Mouse (Mus musculus) thymus, postnatal 4 days (tissue): Measurements from ENCODE around the gene Phldb3.
"Not testable (repeated sequence)": the region's sequence is repeated elsewhere in the genome, so short reads cannot be mapped to it uniquely, and the experiment has no call there.

Experiments used
- DNase-seq: peaks from one replicate; pipeline ENCODE4 v3.0.0; 2021

Gene Phldb3

DNA sequence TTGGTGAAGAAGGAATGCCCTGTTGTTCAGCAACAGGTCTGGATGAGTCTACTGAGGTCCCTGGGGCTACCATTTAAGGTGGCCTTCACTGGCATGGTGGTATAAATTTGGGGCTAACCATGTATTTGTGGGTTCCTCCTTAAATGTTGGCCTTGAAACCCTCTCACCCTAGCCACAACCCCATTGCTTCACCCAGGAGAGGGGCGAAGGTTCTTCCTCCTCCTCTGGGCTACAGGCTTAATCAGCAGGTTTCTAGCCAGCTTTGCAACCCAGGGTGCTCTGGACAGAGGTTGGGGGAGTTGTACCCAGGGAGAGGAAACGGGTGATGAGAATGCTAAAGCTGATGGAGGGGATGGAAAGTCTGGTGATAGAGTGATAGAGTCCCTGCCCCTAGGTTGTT, 15.1 kb upstream of the Phldb3 start:
- no peak for DNase-seq

DNA sequence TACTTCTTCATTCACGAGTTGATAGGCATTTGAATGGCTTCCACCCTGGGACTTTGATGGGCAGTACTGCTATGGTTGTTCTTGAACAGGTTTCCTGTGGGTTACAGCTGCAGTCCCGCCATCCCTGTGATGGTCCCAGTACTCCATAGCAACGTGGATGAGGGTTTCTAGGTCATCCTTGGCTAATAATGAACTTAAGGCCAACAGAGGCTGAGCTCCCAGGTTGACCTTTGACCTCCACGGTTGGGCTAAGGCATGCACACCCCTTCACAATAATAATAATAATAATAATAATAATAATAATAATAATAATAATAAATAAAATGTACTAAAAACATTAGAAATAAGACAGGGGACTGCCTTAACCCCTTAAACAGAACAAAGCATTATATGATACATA, 12.4 kb upstream of the Phldb3 start:
- DNase-seq = no peak

DNA sequence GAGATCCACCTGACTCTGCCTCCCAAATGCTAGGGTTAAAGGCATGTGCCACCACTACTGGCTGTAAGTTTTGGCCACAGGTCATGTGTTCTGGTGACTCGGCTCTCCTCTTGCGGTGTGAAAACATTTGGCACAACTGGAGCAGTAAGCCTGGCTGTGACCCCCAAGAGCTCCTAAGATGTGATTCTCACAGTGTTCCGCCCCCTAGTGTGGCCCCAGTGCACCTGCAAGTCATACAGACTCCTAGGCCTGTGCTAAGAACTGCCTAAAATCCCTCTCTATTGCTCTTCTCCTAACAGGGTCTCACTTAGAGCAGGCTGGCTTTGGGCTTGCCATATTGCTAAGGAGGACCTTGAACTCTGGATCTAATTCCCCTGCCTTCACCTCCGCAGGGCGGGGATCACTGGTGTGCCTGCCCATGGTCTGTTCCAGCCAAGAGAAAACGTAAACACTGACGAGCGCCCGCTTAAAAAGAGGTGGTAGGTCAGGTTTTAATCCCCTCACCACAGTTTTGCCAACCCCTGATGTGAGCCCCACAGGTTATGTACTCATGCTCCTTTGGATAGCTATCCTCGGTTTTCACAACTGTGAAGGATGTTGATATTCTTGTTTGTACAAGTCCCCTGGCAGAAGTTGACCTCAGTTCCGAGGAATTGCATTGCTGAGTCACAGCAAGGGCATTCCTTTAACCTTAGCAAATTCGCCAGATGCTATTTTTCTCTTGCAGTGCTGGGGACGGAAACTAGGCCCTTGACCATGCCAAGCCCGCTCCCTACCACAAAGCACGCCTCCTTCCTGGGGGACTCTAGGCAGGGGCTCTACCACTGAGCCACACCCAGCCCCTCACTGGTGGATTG, 11.1 kb upstream of the Phldb3 start:
- DNase-seq = peak; percentile 72

DNA sequence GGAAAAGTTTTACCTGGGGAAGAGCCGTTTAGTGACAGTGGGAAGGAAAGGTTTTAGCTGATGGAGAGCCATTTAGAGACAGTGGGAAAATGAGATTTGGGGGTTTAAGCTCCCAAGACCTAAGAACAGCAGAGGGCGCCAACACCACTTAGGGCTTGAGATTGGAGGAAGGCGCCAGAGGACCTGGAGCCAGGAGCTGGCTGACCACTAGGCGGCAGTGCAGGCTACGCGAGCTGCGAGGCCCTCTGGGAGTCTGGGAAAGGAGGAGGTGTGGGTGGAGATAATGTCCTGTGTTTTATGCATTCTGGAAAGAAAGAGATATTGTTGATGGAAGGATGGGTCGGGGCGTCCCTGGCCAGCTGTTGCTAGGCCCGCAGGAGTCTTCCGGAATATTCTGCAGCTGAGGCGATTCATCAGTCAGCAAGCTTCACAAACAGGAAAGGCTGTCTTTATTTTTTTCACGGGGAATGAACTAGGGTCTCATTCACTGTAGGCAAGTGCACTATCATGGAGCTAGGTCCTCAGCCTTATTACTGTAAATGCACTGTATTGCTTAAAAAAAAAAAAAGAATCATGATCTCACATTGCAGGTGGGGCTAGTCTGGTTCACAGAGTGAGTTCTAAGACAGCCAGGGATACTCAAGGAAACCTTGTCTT, 9.5 kb upstream of the Phldb3 start:
- peak; percentile 99 for DNase-seq

DNA sequence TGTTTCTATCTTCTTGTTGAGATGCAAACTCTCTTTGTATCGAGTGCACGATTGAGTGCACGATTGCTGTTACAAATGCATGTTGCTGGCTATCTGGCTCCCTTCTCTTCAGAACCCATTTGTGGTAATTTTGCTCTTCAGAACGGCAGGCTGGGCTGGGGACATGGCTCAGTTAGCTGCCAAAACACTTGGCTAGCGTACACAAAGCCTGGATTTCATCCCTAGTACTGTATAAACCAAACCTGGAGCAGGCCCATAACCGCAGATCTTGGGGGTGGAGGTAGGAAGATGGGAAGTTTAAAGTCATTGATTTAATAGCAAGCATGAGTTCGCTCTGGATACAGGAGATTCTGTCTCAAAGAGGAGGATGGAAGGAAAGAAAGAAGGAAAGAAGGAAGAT, 5.0 kb upstream of the Phldb3 start:
- no peak for DNase-seq

DNA sequence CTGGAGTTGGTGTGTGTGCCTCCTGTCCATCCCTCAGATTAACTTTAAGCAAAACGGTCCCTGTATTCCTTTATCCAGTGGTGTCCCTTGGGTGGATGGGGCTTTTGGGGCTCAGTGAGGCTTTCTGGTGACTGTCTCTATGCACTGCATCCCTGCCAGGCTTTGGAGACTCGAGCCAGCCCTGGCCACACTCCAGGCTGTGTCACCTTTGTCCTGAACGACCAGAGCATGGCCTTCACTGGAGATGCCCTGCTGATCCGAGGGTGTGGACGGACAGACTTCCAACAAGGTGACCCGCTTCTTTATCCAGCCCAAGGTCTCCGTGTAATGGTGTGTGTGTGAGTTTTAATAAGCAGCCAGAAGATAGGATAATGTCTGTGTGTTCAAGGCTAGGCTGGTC, 4.5 kb upstream of the Phldb3 start:
- DNase-seq = no peak

DNA sequence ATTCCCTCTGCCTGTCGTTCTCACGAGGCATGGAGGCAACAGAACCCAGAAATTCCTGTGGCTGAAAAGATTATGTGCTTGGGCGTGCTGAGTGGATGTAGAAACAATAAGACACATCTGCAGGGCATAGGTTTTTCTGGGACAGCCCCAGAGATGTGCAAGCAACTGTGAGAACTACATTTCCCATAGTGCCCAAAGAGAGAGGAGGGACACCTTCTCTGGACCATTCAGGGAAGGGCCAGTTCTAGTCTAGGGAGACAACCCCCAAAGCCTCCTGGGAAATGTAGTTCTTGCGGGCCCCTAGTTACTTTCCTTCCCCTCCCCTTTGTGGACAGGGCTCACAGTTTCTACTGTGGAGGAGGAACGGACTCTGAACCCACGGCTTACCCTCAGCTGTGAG, 2.5 kb upstream of the Phldb3 start:
- peak; percentile 77 for DNase-seq

DNA sequence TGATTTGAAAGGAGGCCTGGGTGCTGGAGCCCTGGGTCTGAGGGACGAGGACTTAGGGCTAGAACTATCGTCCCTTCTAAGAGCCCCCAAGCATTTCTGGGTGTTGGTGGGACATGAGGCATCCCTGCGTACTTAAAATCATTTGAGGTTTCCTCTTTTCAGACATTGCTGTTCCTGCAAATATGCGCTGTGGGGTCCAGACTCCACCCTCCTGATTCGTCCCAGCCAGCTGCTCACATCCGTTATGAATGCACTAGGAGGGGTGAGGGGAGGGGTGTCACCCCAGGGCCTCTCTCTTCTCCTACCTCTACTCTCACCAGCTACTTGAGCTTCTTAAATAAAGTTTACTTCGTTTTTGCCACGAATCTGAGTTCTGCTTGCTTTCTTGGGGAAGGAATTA, 2.0 kb upstream of the Phldb3 start:
- DNase-seq = peak; percentile 69

DNA sequence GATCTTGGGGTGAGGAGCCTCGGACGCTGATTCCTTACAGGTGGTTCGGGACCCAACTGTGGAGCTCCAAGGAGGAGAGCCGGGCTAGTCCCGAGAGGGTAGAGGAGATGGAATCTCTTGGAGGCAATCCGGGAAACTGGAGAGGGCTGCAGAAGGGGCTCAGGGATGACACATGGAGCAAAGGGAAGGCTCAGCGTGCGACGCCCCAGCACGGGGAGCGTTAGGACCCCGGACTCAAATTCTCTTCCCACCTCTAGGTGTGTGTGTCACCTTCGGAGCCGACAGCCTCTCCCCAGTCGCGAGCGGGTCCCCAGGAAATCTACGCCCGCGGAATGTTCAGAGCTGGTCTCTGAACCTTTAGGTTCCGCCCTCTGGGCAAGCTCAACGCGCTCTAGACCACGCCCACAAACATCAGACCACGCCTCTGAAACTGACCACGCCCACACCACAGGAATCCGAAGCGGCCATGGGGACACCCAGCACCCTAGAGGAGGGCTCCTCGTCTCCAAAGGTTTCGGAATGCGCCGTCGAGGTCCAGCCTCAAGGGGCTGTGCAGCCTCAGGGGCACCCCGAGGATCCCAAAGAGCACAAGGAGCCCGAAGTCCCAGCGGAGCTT, 424 bp downstream of the Phldb3 start:
- DNase-seq = peak; percentile 97

DNA sequence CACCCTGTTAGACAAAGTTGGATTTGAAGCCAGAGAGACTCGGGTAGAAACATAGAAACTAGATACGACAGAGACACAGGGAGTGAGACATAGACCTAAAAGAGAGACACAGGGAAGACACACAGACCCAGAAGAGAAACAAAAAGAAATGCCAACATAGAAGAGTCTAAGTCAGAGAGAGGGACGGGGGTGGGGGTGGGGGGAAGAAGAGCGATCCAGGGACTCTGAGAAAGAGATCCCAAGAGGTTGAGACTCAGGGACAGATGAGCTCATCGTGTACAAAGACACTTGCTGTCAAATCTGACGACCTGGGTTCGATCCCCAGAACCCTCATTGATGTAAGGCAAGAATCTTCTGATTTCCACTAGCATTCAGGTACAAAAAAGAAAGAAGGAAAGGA, 1.1 kb downstream of the Phldb3 start:
- DNase-seq = no peak

DNA sequence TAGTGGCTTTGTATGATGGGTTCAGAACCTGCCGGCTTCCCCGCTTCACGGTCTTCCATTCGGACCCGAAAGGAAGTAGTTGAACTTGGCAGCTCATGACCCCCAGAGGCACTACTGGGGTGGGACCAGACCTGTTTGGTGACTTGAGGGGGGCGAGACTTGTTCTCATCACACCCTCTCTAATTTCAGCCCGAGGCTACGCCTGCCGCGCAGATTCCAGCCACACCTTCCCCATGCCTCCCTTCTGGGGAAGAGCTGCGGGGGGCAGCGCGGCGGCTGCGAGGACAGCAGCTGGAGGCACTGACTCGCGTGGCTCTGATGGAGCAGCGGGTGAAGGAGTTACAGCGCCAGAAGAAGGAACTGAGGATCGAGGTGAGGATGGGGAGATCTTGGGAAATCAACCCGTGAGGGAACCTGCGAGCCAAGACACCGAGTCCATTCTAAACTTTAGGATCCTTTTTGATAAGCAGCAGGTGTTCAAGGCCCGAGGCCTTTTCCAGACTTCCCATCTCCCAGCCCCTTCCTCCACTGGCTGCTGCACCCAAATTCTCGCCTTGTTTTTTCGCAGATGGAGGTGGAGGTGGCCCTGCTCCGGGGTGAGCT, 1.8 kb downstream of the Phldb3 start:
- peak; percentile 40 for DNase-seq

DNA sequence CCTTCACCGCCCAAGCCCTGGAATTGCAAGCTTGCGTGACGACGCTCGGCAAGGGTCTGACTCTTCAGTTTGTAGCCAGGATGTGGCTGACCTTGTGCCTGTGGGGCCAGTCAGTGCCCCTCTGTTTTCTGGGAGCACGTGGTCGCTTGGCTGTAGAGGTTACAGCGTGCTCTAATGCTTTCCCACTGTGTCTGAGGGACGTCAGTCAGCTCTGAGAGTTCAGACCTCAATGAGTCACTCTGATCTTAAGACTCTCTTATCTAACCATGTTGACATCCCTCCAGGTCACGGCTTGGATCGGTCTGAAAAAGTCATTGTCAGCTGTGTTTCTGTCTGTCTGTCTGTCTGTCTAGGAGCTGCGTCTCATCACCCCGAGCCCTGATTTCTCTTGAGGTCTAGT, 4.3 kb downstream of the Phldb3 start:
- DNase-seq = no peak

DNA sequence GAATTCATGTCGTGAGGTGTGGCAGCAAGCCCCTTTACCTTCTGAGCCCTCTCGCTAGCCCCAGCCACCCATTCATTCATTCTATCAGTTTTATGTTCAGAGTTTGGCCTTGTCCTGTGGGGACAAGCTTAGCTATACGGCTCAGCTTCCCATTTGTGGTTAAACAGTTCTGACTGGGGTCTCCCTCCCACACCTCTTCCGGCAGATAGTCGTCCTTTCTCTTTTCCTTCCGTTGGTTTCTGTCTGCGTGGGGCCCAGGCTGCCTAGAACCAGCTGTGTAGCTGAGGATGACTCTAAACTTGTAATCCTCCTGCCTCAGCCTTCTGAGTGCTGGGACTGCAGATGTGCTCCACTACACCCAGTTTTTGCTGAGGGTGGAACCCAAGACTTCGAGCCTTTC, 7.2 kb downstream of the Phldb3 start:
- DNase-seq = no peak

DNA sequence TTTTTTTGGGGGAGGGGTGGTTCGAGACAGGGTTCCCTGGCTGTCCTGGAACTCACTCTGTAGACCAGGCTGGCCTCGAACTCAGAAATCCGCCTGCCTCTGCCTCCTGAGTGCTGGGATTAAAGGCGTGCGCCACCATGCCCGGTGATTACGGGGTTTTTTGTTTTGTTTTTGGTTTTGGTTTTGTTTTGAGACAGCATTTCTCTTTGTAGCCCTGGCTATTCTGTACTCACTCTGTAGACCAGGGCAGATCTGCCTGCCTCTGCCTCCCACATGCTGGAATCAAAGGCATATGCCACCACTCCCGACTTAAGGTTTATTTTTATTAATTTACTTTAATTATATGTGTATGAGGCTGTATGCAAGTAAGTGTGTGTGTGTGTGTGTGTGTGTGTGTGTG, 7.8 kb downstream of the Phldb3 start:
- not testable (repeated sequence) for DNase-seq

DNA sequence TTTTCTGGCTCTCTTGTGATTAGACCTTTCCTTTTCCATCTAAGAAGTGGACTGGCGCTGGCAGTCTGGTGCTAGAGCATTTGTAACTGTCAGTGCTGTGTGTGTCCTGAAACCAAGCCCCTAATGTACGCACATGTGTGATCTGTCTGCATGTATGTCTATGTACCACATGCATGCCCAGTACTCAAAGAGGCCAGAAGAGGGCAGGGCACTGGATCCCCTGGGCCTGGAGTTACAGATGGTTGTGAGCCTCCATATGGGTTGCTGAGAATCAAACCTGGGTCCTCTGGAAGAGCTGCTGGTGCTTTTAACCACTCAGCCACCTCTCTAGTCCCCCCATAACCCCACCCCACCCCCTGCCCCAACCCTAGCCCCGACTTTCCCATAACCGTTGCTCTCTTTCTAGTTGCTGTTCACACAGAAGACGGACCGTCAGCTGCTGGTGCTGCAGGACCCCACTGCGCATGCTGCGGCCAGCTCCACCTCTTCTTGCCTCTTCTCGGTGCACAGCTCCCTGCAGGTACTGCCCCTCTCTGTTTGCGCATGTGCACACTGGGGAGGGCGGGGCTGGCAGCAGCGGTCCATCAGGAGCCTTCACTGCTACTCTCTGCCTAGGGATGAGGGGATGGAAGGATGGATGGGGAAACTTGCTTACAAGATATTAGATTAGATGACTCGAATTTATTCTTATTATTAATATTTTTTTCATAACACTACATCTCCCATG, 9.3 kb downstream of the Phldb3 start:
- peak; percentile 11 for DNase-seq

DNA sequence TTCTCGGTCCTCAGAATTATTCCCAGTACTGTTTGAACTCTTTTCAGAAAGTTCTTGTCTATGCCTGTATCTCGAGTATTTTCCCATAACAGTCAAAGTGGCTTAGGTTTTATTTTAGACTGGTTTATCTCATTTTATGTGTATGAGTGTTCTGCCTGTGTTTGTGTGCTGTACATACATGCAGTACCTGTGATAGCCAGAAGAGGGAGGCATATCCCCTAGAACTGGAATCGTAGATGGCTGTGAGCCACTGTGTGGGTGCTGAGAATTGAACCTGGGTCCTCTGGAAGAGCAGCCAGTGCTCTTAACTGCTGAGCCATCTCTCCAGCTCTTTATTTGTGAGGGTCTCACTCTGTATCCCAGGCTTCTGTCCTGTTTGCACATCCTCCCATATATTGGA, 10.6 kb downstream of the Phldb3 start:
- peak; percentile 15 for DNase-seq

DNA sequence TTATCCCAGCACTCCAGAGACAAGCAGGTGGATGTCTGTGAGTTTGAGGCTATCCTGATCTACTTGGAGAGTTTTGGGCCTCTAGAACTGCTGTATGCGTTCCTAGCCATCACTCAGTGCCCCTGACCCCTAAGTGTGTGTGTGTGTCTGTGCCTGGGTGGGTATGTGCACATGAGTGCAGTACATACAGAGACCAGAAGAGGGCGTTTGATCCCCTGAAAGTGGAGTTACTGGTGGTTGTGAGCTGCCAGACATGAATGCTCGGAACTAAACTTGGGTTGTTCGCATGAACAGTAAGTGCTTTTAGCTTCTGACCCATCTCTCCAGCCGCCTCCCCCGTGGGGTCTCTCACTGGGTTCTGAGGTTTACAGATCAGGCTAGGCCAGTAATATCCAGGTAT, 12.4 kb downstream of the Phldb3 start:
- DNase-seq = peak; percentile 11

DNA sequence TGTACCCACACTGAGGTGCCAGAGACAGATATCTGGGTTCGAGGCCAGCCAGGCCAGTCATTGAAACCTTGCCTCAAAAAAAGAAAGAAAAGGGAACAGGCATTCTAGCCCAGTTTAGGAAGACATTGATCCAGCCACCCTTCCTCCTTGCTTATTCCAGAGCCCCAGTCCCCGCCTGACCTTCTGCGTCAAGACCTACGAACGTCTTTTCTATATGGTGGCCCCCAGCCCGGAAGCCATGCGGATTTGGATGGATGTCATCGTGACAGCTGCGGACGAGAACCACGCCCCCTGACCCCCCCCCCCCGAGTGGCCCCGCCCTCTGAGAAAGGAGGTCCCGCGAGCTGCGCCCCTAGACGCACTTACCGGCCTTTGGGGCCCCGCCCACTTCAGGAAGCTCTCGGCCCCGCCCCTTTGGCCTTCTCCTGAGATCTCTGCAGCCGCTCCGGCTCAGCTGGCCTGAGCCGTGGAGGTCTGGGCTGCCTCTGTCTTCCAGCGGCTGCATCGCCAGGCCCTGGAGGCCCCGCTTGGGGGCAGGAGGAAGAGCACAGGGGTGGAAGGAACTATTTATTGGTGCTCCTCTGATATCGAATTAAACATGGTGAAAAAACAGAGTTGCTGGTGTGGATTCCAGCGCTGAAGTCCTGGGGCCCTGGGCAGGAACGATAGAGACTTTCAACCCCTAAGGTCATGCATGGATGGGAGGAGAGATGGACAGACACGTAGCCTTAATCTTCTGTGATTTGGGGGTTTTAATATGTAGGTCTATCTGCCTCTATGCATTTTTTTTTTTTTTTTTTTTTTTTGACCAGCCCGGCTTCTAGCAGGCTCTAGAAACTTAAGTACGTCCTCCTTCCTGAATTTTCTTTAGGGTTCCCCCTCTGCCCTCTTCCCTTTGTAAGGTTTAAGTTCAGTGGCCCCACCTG, 18.4 kb downstream of the Phldb3 start:
- DNase-seq = peak; percentile 92

DNA sequence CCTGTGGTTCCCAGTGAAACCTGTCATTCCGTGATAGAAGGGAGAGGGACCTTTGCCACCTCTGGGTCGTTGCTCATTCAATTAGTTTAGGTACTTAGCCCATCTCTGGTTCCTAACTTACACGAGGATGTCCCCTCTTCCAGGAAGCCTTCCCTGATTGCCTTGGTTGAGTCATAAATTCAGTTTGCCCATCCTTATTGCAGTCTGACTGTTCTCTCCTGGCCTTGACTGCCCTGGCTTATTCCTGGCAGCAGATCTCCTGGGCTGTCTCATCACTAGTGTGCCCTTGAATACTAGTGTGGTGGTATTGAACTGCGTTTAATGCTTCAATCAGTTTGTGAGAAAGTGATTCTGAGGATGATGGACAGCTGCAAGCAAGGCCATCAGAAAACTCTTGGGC, 19.1 kb downstream of the Phldb3 start:
- no peak for DNase-seq

DNA sequence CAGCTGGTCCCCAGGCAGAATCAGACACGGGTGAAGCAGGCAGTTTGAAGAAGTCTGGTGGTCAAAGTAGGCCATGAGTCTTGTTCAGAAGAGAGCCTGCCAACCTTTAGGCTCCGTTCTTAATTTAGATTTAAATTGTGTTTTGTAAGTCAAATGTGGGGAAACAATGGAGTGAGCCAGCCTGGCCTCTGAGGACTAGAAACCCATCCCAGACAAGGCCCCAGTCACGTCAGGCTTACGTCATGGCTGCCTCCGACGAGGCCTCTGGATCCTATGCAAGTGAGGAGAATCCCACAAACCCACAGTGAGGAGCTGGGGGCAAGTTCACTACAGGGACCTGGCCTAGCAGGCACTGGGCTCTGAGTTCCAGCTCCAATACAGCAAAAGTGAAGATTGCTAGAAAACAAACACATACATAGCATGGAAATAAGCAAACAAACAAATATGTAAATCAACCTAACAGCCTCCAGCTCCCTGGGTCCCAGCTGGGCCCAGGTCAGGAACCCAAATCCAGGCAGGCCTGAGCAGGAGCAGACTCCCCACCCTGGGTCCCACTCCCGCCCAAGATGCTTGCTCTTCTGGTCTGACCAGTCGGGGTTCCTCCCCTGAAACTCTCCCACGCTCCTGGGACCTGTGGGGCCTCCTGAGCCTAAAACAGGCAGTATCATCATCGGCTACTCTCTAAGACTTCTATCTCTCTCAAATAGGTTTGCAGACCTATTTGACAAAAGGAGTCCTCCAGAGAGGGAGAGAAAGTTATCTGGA, 19.7 kb downstream of the Phldb3 start:
- no peak for DNase-seq

DNA sequence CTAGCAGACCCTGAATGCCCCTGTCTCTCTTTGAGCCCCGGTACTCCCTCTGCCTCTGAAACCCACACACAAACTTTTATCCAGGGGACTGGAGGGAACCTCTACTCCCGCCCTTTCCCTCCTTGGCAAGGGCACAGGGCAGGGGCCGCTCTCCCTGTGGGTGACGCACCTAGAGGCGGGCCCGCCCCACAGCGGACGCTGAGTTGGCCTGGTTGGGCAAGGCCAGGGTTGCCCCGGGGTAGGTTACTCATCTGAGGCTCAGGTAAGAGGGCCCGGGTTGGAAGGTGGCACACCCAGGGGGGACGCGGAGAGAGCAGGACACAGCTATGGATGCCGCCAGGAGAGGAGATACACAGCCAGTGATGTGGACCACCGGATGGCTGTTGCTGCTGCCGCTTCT, 25.7 kb downstream of the Phldb3 start, which contains the start of gene Lypd3:
TSS of gene Lypd3 (plus strand) at position 287 of the 400 bp plus-strand sequence.
- no peak for DNase-seq
